In genomic region chr16:35000923-35001560, GRCm38 (mm10) we compare ENCODE assay signal across 9 mouse cellular contexts. TPM values are rescaled to one million over a fixed set of nuclear protein-coding genes. Genes with fewer than 3 reads are reported as not detected.
DNase-seq lines count a peak whose midpoint lies in the region; ATAC-seq and TF ChIP-seq lines count a peak whose summit lies in the region.
"Had no signal": no experiment of that assay in that cellular context is flagged by ENCODE, and none has a peak within 500 bp of the region (broad histone marks: within the 10 kb centered on the region; RNA-seq: fewer than 3 reads in every experiment).

No protein-coding gene starts in this region.

- peak overlapping the region; percentile 60 for H3K4me3 ChIP-seq in E14TG2a.4 (replicated peaks; ENCODE audit: low read length)
- H3K4me3 ChIP-seq in embryonic facial prominence, embryonic 11.5 days (ENCODE audit: low read depth, low read length), result no peak overlapping the region
- peak overlapping the region; percentile 12; the same call in 1 of the 2 replicates for H3K4me3 ChIP-seq in limb, embryonic 12.5 days (replicated peaks)
- H3K4me3 ChIP-seq in liver, embryonic 12.5 days, result no peak overlapping the region
- H3K4me3 ChIP-seq: megakaryocyte, embryonic 14.5 days had no signal

- peaks cover 53% of the 10 kb centered on the region for H3K4me1 ChIP-seq in E14TG2a.4 (replicated peaks; ENCODE audit: low read depth, low read length)
- no peaks in the 10 kb centered on the region; the same call in 1 of the 2 replicates for H3K4me1 ChIP-seq in embryonic facial prominence, embryonic 11.5 days (ENCODE audit: control insufficient read depth, insufficient read depth, low read length)
- peaks cover 25% of the 10 kb centered on the region for H3K4me1 ChIP-seq in limb, embryonic 12.5 days (replicated peaks)
- H3K4me1 ChIP-seq in liver, embryonic 12.5 days, result peaks cover 5% of the 10 kb centered on the region; the same call in 1 of the 2 replicates

- ATAC-seq in embryonic facial prominence, embryonic 11.5 days (replicated peaks; ENCODE audit: insufficient number of reproducible peaks, low FRiP score, low TSS enrichment, low read depth), result no peak
- no peak for ATAC-seq in limb, embryonic 12.5 days (ENCODE audit: insufficient number of reproducible peaks, insufficient read depth, low FRiP score, low TSS enrichment, low read depth)
- ATAC-seq in liver, embryonic 12.5 days, result no peak
- no peak for ATAC-seq in granulocyte monocyte progenitor cell, adult 5-6 weeks (replicated peaks; ENCODE audit: poor library complexity, severe bottlenecking)

- no peak for TF ChIP-seq CTCF in E14TG2a.4 (conservative IDR thresholded peaks at IDR 0.05; ENCODE audit: low read length)

- no peak overlapping the region for H3K9ac ChIP-seq in embryonic facial prominence, embryonic 11.5 days (replicated peaks; ENCODE audit: low read length)
- H3K9ac ChIP-seq in limb, embryonic 12.5 days (replicated peaks), result 0 out of 2 replicates have a peak overlapping the region, but pooled peaks have one; percentile 12
- no peak overlapping the region for H3K9ac ChIP-seq in liver, embryonic 12.5 days

- H3K4me2 ChIP-seq in embryonic facial prominence, embryonic 11.5 days (ENCODE audit: low read depth, low read length), result peak overlapping the region; percentile 25
- H3K4me2 ChIP-seq in limb, embryonic 12.5 days, result peak overlapping the region; percentile 50
- no peak overlapping the region for H3K4me2 ChIP-seq in liver, embryonic 12.5 days

- H3K9me3 ChIP-seq in E14TG2a.4 (ENCODE audit: low read length), result peaks cover 13% of the 10 kb centered on the region
- no peaks in the 10 kb centered on the region for H3K9me3 ChIP-seq in embryonic facial prominence, embryonic 11.5 days (replicated peaks; ENCODE audit: control insufficient read depth, low read length)
- no peaks in the 10 kb centered on the region for H3K9me3 ChIP-seq in limb, embryonic 12.5 days
- no peaks in the 10 kb centered on the region for H3K9me3 ChIP-seq in liver, embryonic 12.5 days (replicated peaks)
- H3K9me3 ChIP-seq: megakaryocyte, embryonic 14.5 days had no signal

- peaks cover 7% of the 10 kb centered on the region; the same call in 1 of the 2 replicates for H3K27me3 ChIP-seq in E14TG2a.4 (ENCODE audit: insufficient read depth, low read length)
- H3K27me3 ChIP-seq in embryonic facial prominence, embryonic 11.5 days (ENCODE audit: control insufficient read depth, insufficient read depth, low read length), result no peaks in the 10 kb centered on the region
- H3K27me3 ChIP-seq in limb, embryonic 12.5 days, result peaks cover 16% of the 10 kb centered on the region
- peaks cover 22% of the 10 kb centered on the region for H3K27me3 ChIP-seq in liver, embryonic 12.5 days (replicated peaks)
- H3K27me3 ChIP-seq: megakaryocyte, embryonic 14.5 days had no signal

- DNase-seq in gastrocnemius, postnatal 14 days, result peak; percentile 38
- no peak for DNase-seq in gastrocnemius, postnatal 25 days
- peak; percentile 33 for DNase-seq in embryonic facial prominence, embryonic 11.5 days (ENCODE audit: low spot score)
- no peak for DNase-seq in urinary bladder, postnatal 4 days (ENCODE audit: low spot score in 2 of 2)

- H3K27ac ChIP-seq in embryonic facial prominence, embryonic 11.5 days (replicated peaks; ENCODE audit: low read depth, low read length), result no peak overlapping the region
- no peak overlapping the region for H3K27ac ChIP-seq in limb, embryonic 12.5 days
- no peak overlapping the region for H3K27ac ChIP-seq in liver, embryonic 12.5 days

- intact Hi-C loops in gastrocnemius, postnatal 14 days (cut with DNase I; ENCODE audit: low total_unique reads), result no loop called here

- 11% methylated on average over 10 of the region's 10 CpGs for WGBS in embryonic facial prominence, embryonic 11.5 days
- 3% methylated on average over 9 of the region's 10 CpGs for WGBS in limb, embryonic 12.5 days
- 36% methylated on average over 10 of the region's 10 CpGs for WGBS in liver, embryonic 12.5 days (ENCODE audit: insufficient replicate concordance)

- H3K36me3 ChIP-seq in E14TG2a.4 (ENCODE audit: insufficient read depth, low read length), result no peaks in the 10 kb centered on the region
- no peaks in the 10 kb centered on the region for H3K36me3 ChIP-seq in embryonic facial prominence, embryonic 11.5 days (replicated peaks; ENCODE audit: control insufficient read depth, insufficient read depth, low read depth, low read length)
- no peaks in the 10 kb centered on the region for H3K36me3 ChIP-seq in limb, embryonic 12.5 days
- H3K36me3 ChIP-seq in liver, embryonic 12.5 days, result no peaks in the 10 kb centered on the region

RNA-seq across cellular contexts. Expression of gene Hacd2, which starts 21.2 kb away (rescaled TPM):
- total RNA-seq in gastrocnemius, postnatal 14 days (2021), result 1 to 10 TPM; 2.3 to 3.5 TPM
- 1 to 10 TPM; 1.0 to 3.7 TPM for total RNA-seq in gastrocnemius, postnatal 25 days (2021)
- polyA plus RNA-seq in embryonic facial prominence, embryonic 11.5 days (2014; fragmentation: Nextera tagmentation; extraction: Ambion mirVana), result 24.7 and 25.2 TPM in 2 replicates
- 57.5 and 57.9 TPM in 2 replicates for polyA plus RNA-seq in limb, embryonic 12.5 days (2016; fragmentation: Nextera tagmentation; extraction: Ambion mirVana)
- 81.7 and 82.9 TPM in 2 replicates for polyA plus RNA-seq in liver, embryonic 12.5 days (2016; fragmentation: Nextera tagmentation; extraction: Ambion mirVana)
- 28.6 and 28.8 TPM in 2 replicates for total RNA-seq in granulocyte monocyte progenitor cell, adult 5-6 weeks (2014; fragmentation: Nextera tagmentation)
- total RNA-seq in granulocyte monocyte progenitor cell, adult 5-6 weeks (2017), result 8.7 and 9.6 TPM in 2 replicates

Comparison
In these comparisons a context has a peak if more than half of its experiments do, and no peak if none do; other contexts are left out.
1. DNase-seq: peak in gastrocnemius, postnatal 14 days (single experiment) and embryonic facial prominence, embryonic 11.5 days (single experiment); none in gastrocnemius, postnatal 25 days (single experiment) and urinary bladder, postnatal 4 days (0 of 2).
2. H3K4me3 ChIP-seq: peak in E14TG2a.4 (single experiment) and limb, embryonic 12.5 days (single experiment); none in embryonic facial prominence, embryonic 11.5 days (single experiment) and liver, embryonic 12.5 days (single experiment).